Mouse (Mus musculus): ENCODE data around the gene Gm16867.
"Not testable (repeated sequence)": the region's sequence is repeated elsewhere in the genome, so short reads cannot be mapped to it uniquely, and the experiment has no call there.

The Gm16867 gene

DNA sequence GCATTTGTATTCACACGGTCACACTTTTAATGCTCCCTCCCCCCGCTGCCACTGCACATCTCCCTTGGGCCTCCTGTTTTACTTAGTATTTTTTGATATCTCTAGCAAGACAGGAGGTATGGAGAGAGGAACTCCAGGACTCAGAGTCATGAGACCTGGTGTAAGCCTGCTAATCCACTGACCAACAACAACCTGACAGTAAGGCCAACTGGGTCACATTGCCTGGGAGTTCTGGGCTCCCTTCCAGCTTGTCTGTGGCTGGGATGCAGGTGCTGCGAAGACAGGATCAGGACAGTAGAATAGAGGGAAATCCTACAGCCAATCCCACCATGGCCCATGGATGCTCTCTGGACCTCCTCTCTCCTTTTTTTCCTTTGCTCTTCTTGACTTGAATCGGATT is 38.7 kb downstream of the Gm16867 start:
- DNase-seq, result not testable (repeated sequence)

GRCm38 (mm10) chr14:69457691-69458090 is 45.5 kb downstream of the Gm16867 start:
- not testable (repeated sequence) for DNase-seq

- DNase-seq, result not testable (repeated sequence)
Observed at GRCm38 (mm10) chr14:69454640-69455039, 48.5 kb downstream of the Gm16867 start.

GRCm38 (mm10) chr14:69448845-69449244 is 54.3 kb downstream of the Gm16867 start:
- DNase-seq, result not testable (repeated sequence)

- DNase-seq, result not testable (repeated sequence)
Observed at GRCm38 (mm10) chr14:69447006-69447405, 56.2 kb downstream of the Gm16867 start.

- not testable (repeated sequence) for DNase-seq
Observed at GRCm38 (mm10) chr14:69443092-69443692, 60.0 kb downstream of the Gm16867 start.

DNA sequence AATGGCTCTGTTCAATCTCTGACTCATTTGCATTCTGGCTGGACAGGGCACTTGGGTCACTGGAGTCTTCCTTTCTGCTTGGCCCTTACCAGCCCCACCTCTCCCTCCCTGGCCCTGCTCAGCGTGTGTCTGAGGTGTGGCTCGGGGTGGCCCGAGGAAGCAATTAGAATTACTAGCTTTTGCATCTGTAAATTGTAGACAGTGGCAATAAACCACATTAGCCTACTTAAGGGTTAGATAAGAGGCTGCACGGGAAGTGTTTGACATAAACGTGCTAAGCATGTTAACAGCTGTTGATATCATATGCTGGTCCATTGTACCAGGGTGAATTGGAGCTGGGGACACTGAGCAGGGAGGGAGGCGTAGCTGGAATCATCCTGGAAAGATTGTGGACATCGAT is 62.2 kb downstream of the Gm16867 start:
- DNase-seq, result not testable (repeated sequence)

GRCm38 (mm10) chr14:69438678-69439214 is 64.4 kb downstream of the Gm16867 start:
- not testable (repeated sequence) for DNase-seq

DNA sequence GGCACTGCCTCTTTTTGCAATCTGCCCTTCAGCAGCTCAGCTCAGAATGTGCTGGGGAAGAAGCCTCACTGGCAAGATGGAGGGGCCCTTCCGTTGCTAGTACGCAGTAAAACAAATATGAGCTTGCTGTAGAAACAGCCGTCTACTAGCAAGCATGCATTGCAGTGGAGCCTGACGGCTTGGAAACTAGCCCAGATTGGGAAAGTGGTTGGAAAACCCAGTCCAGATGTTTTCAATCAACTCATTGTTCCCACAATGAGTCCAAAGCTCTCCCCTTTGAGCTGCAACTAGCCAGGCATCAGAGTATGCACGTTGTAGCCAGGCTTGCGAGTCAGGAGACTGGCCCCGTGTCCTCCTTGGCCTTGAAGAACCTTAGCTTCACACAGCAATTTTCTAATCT is 82.2 kb downstream of the Gm16867 start:
- not testable (repeated sequence) for DNase-seq

DNA sequence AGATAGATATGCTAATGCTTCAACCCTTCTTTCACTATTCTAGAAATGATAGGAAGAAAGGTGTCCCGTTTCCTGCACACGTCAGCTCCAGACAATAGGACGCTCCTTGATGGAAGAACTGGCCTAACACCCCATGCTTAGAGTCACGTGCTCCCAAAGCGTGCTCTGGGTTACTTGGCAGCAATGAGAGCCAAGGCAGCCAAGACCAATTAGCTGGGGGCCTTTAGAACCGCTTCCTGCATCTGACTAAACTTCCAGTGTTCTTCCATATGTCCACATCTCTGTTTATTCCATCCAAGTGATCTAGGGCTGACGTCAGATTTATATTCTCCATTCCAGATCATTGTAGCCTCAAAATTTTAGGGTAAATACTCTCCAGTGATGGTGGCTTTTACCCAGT is 85.6 kb downstream of the Gm16867 start:
- not testable (repeated sequence) for DNase-seq

Measured in kidney, adult 8-10 months (tissue).